Mouse (Mus musculus) left cerebral cortex, postnatal 36 days (tissue): Measurements from ENCODE around the gene Asic1. TPM values are rescaled to one million over a fixed set of nuclear protein-coding genes. Genes with fewer than 3 reads are reported as not detected.
"Not testable (repeated sequence)": the region's sequence is repeated elsewhere in the genome, so short reads cannot be mapped to it uniquely, and the experiment has no call there.

Source experiments
- DNase-seq, 2 experiments: peaks; one replicate each; pipeline ENCODE4 v3.0.0; 2021 to 2022; ENCODE audit warnings: low spot score in 2 of 2, mixed read lengths in 1 of 2
- intact Hi-C: fragments of 180-260 bp; cut with DNase I; formaldehyde crosslinking; loops from one replicate; pipeline ENCODE4 v1.15.1; 2025
- total RNA-seq, 2 experiments: library from RNA; stranded (reverse); gene quantifications; 2 replicates each; pipeline ENCODE4 v1.2.3; 2021

Asic1 gene
- total RNA-seq, 2 experiments from 2014 or later, result 59.1 to 79.8 TPM

DNA sequence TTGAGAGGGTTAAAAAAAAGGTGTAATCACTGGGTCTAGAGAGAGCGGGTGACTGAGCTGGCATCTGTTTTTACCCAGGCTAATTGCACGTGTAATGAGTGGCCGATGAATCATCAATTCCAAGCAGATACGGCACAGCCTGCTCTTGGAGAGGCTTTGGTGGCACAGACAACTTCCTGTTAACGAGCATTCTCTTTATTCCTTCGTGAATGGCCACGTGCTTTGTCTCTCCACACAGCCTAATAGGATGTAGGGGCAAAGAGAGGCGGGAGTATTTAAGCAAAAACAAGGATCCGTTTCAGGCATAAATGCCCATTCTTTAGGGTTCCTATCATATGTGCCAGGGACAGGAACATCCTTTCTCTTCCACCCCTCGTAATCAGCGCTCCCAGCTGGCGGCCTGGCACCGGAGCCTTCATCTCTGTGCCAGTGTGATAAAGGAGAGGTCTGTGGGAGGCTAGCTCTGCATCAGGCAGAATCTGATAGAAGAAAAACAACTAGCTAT is 45.2 kb downstream of the Asic1 start:
- intact Hi-C loops, result no loop called here
- DNase-seq, result peak; percentile 69 to 78

DNA sequence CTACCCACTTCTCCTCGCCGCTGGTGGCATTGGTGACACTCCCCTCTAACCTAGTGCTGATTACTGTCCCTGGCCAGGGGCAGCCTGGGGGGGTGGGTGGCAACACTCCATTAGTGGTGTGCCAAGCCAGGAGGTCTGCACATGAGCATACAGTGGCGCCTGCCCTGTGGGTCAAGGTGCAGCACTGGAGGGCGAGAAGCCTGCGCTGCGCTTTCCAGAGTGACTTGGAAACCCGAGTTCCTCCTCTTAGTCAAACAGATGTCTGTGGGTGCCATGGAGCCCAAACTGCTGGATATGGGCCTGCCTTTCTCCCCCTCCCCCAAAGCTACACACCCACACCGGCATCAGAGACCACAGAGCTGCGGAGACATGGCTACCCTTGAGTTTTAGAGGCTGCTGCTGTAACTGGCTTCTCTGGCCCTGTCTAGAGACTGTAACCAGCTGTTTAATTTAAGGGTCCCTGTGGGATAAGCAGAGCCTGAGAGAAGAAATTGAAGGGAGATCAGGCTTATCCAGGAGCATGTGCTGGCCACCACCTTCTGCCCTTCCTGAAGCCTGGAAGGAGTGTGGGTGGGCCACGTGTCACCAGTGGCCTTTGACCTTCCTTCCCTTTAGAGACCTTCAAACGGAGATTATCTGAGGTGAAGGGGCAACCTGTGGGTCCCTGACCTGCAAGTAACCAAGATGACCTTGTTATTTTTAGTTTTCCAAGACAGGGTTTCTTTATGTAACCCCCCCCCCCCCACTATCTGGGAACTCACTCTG is 46.0 kb downstream of the Asic1 start:
- peak in 1 of 2 experiments; percentile 53 for DNase-seq
- intact Hi-C loops, result loop anchor here (2.0 kb wide), 1 partner anchor 13 kb away; the partner anchor contains the start of gene Smarcd1

DNA sequence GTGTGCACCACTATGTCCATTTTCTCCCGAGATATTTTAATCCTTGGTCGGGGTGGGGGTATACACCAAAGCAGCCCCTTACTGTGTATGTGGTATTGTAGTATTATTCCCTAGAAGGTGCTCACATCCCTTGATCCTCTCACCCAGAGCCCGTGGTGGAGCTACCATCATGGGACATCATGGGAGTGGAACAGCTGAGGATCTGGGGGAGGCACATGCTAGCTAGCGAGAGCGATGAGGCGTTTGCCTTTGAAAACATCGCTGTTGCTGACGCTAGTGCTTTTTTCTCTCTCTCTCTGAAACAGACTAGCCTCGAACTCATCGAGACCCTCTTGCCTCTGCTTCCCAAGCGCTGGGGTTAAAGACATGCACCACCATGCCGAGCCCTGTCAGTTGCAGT is 46.6 kb downstream of the Asic1 start:
- intact Hi-C loops, result loop anchor here (2.0 kb wide), 1 partner anchor 14 kb away; the partner anchor contains the start of gene Smarcd1
- peak in 1 of 2 experiments; percentile 53 for DNase-seq

- intact Hi-C loops, result loop anchor here (2.0 kb wide), 1 partner anchor 15 kb away; the partner anchor contains the start of gene Smarcd1
- peak; percentile 73 to 75 for DNase-seq
Measured at GRCm38 (mm10) chr15:99717386-99718334, 47.5 kb downstream of the Asic1 start, which contains the start of gene Gpd1. Gpd1 (plus strand) TSS chr15:99717515.

DNA sequence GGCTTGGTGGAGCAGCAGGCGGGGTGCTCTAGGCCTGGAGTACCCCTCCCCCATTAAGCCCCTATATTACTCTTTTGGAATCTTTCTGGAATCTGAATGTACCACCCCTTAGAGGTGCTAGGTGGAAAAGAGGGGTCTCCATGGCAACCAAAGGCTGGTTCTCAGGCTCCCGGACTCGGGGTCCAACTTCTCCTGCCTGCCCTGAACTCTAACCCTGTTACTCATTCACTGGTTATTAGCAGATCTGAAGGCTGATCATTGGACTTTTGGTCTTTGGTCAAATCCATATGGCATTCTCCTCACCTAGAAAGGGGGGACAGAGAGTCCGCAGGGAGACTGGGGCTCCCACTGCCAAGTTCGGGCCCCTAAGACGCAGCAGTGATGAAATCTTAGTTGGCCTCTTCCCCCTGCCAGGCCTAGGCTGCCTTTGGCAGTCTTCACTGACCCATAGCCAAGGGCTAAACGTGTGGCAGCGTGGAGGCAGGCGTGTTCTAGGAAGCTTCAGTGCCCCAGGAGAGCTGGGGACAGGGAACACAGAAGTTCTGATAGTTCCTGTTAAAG is 48.4 kb downstream of the Asic1 start:
- intact Hi-C loops, result no loop called here
- no peak for DNase-seq

- no peak for DNase-seq
- intact Hi-C loops, result no loop called here
Measured at GRCm38 (mm10) chr15:99719865-99720264, 49.7 kb downstream of the Asic1 start.

GRCm38 (mm10) chr15:99721921-99722743 is 52.0 kb downstream of the Asic1 start:
- intact Hi-C loops, result no loop called here
- no peak for DNase-seq

DNA sequence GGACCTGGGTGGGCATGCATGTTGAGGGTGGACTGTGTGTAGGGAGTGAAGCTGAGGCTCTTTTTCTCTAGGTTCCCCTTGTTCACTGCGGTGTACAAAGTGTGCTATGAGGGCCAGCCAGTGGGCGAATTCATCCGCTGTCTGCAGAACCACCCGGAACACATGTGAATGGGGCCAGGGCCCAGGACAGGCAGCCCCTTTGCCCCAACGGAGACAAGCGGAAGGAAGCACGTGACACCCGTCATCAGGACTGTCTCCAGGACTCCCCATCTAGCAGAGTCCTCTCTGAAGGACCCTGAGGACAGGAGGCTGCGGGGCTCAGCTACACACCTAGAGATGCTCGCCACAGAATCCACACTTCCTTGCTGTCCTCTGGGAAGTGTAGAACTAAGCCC is 52.9 kb downstream of the Asic1 start:
- no peak for DNase-seq
- intact Hi-C loops, result no loop called here

GRCm38 (mm10) chr15:99723515-99724291 is 53.5 kb downstream of the Asic1 start:
- intact Hi-C loops, result no loop called here
- peak in 1 of 2 experiments; percentile 50 for DNase-seq

DNA sequence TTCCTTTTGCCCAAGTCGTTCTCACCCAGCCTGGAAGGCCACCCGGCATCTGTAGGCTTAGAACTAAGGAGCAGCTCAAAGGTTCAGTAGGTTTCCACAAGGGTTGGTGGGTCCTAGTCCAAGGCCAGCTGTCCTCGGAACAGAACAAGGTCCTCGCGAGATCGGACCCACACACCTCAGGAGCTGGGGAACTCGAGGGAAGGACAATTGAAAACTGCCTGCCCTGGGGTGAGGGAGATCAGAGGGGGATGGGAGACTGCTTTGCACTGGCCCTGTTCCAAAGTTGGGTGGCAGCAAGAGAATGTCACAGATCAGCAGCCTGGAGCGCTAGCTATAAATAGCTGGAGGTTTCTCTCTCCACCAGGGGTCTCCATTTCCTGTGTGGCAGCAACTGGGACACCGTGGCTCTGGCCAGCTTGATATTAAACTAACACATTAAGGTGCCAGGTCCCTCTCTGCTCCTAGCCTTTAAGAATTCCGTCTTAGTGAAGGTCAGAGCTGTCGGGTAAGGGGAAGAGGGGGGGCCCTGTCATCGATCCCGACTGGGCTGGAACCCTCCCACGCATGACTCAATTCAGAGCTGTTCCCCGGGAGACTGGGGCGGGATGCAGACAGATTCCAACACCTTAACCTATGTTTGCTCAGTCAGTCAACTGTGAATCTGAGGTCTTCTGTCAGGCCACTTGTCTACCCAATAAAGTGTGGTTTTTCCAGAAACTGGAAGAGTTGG is 54.3 kb downstream of the Asic1 start:
- intact Hi-C loops, result loop anchor here (5.0 kb wide), 2 partner anchors 48 to 178 kb away; partner anchors contain the start of gene Cers5
- DNase-seq, result peak; percentile 67 to 73

GRCm38 (mm10) chr15:99725341-99726155 is 55.4 kb downstream of the Asic1 start, which contains the start of gene Cox14:
Cox14 (plus strand) TSS chr15:99725618.
- intact Hi-C loops, result loop anchor here (5.0 kb wide), 2 partner anchors 47 to 177 kb away; partner anchors contain the start of gene Cers5
- DNase-seq, result peak; percentile 93 to 95

DNA sequence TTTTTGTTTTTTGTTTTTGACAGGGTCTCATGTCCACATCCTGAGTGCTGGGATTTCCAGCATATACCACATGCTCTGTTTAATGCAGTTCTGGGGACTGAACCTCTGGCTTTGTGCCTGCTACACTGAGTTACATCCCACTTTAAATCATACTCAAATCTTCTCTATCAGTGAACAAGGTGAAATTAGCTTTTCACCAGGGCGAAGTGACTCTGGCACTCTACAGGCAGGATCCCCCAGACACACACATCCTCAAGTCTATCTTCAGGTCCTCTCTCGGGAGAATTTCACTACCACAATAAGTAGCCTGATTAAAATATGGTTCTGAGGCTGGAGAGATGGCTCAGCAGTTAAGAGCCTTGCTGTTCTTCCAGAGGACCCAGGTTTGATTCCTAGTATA is 56.4 kb downstream of the Asic1 start:
- intact Hi-C loops, result loop anchor here (5.0 kb wide), 2 partner anchors 46 to 176 kb away; partner anchors contain the start of gene Cers5
- DNase-seq, result no peak

GRCm38 (mm10) chr15:99727039-99727438 is 56.9 kb downstream of the Asic1 start:
- not testable (repeated sequence) for DNase-seq
- intact Hi-C loops, result loop anchor here (5.0 kb wide), 2 partner anchors 45 to 175 kb away; partner anchors contain the start of gene Cers5

DNA sequence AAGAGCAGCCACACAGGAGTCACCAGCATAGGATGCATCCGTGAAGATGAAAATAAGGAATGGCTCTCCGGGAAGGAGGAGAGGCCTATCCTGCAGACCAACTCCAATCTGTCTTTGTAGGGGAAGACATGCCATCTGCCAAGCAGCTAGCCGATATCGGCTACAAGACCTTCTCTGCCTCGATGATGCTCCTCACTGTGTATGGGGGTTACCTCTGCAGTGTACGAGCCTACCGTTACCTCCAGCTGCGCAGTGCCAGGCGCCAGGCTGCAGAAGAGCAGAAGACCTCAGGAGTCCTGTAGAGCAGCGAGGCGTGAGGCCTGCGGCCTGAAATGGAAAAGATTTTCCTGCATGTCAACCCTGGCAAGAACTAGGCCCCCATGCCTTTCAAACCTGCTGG is 57.4 kb downstream of the Asic1 start:
- DNase-seq, result no peak
- intact Hi-C loops, result loop anchor here (5.0 kb wide), 2 partner anchors 45 to 175 kb away; partner anchors contain the start of gene Cers5

DNA sequence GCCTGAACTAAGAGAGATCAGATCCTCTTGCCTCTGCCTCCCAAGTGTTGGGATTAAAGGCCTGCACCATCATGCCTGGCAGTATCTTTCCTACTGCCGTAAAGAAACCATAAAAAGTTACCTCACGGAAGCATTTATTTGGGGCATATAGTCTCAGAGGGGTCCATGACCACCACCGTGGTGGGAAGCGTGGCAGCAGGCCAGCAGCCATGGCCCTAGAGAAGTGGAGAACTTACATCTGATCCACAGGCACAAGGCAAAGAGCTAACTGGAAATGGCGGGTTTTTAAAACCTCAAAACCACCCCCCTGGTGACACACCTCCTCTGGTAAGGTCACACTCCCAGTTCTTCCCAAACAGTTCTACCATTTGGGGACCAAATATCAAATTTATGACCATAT is 58.0 kb downstream of the Asic1 start:
- no peak for DNase-seq
- intact Hi-C loops, result loop anchor here (5.0 kb wide), 2 partner anchors 44 to 174 kb away; partner anchors contain the start of gene Cers5
